Mouse (Mus musculus): ENCODE measurements around the gene Cryzl1.

DNA sequence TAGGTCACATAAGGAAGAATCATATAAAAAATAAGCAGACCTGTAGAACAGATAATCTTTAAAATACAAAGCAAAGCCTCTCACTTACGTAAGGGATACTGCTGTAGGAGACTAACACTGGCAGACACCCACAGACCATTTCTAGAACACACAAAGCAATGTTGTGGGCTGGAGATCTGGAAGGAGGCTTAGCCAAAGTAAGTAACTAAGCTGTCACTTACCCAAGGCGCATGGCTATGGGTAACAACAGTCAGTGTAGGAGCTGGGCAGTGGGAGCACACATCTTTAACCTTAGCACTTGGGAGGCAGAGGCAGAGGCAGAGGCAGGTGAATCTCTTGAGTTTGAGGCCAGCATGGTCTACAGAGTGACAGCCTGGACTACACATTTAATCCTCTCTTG is 89.1 kb downstream of the Cryzl1 start:
- TF ChIP-seq CTCF (IDR thresholded peaks at IDR 0.05; ENCODE audit: low read depth) (no peak), EP300 (IDR thresholded peaks at IDR 0.05; ENCODE audit: low read depth) (no peak)

Data from heart, postnatal 0 days (tissue).